Mouse (Mus musculus) lung, postnatal 0 days (tissue): Measurements from ENCODE around the gene Dapk1.

ENCODE experiments used
- CTCF ChIP-seq: IDR thresholded peaks from 2 replicates; pipeline ENCODE4 v1.5.1; 2016; ENCODE audit warnings: antibody characterized with exemption, mild to moderate bottlenecking
- EP300 ChIP-seq: IDR thresholded peaks from 2 replicates; pipeline ENCODE4 v1.6.1; 2016; ENCODE audit warnings: antibody characterized with exemption, mild to moderate bottlenecking, control low read depth

GRCm38 (mm10) chr13:60731001-60731400 is 129.3 kb downstream of the Dapk1 start:
- TF ChIP-seq CTCF (no peak), EP300 (no peak)
